Mouse (Mus musculus) CD4-positive helper T cell, adult 2 months (primary cell): ENCODE results near the gene Rlf.
"Not testable (repeated sequence)": the region's sequence is repeated elsewhere in the genome, so short reads cannot be mapped to it uniquely, and the experiment has no call there.

ENCODE experiments used
- DNase-seq: peaks from one replicate; pipeline ENCODE4 v3.0.0-alpha.2; 2012; ENCODE audit warnings: low read depth, missing footprints, low spot score

The Rlf gene

DNA sequence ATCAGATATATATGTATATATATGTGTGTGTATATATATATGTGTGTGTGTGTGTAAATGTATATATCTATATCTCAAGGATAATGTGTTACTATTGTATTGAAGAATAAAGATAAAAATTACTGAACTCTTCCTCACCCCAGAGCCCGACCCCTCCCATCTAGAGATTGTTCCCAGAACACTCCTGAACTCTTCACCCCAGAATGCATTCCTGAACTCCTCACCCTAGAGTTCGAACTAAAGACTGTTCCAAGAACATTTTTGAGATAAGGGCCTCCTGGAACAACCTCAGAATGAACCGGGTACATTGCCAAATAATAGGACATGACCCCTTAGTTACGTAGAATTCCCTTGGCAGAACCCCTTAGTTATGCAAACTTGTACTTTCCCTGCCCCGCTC lies 48.2 kb downstream of the Rlf start:
- not testable (repeated sequence) for DNase-seq

DNA sequence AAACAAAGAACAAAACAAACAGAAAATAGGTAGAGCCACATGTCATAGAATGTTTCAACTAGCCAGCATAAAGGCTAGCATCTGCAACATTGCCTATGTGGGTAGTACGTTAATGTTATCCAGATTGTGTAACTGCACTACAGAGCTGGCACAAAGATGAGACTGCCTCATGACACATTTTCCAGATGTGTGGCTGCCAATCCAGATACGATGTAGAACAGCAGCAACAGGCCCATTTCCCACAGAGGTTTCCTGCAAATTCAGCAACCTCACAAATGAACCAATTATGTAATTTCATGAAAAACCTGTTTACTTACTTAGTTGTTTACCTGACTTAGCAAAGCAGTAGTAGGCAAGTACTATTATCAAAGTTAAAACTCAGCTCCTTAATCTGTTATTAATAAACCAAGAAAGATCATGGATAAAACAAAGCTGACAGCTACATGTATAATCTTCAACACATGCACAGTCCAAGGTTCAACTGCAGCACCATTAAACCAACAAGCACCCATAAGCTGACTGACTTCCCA lies 51.3 kb downstream of the Rlf start:
- DNase-seq = no peak

DNA sequence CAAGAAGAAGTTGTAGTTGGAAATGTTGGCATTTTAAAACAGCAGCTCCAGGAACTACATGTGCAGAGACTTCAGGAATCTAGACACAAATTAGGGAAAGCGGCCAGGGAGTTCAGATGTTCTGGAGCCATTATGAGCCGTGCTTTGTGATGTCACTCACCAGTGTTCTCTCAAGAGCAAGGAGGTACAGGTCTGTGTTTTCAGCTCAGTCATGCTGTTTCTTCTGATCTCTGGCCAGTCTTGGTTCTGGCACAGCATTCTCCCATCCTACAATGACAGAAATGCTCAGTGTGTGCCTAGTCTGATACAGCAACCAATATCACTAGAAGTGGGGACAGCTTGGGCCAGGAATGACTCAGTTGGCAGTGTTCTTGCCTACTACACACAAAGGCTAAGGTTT lies 105.8 kb downstream of the Rlf start, which contains the start of gene Tmco2:
Gene Tmco2, minus strand, starts transcription at position 101 of the 400 bp plus-strand sequence.
- DNase-seq = no peak

DNA sequence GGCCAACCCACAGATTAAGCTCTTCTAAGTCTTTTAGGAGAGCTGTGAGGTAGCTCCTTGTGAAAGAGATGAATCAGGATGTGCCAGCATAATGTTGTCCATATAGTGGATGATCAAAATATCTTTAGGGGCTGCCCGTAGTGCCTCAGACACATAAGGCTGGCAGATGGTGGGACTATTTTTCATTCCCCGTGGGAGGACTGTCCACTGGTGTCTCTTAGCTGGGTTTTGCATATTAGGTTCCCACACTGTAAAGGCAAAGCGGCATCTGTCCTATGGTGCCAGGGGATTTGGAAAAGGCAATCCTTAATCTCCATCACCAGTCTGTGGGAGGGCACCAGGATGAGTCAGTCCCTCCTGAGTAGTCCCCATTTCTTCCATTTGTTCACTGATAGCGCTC lies 111.6 kb downstream of the Rlf start:
- no peak for DNase-seq

DNA sequence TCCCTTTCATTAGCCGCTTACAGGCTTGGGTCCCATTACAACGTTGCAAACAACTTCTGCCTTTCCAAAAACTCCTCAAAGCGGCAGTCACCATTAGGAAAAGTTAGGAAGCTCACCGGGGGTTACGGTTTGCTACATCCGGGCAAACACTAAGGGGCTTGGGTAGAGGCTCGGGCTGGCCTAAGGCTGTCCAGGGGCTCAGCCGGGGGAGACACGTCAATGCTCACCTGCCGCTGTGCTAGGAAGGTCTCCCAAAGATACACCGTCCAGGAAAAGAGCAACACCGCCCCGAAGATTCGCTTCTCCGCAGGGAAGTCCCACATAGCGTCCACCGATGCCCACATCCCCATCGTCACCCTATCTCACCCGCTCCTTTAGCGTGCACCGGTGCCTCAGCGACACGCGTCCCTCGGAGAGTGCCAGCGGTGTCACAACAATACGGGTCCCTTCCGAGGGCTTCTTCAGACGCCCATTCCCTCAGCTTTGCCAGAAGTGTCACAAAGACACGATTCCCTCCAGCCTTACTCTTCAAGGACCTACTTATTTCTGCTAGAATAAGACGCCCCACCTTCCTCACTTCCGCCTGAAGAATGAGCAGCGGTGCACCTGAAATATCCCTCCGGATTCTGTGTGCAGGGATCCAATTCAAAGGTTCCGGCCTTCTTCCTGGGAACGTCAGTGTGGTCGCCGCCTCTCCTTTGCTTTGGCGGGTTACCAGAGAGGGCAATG lies 117.1 kb downstream of the Rlf start, which contains the start of gene Zmpste24:
Gene Zmpste24, minus strand, starts transcription at position 592 of the 729 bp plus-strand sequence.
- DNase-seq = peak; percentile 89
